ENCODE assay signal across 26 mouse cellular contexts in the genomic region with DNA sequence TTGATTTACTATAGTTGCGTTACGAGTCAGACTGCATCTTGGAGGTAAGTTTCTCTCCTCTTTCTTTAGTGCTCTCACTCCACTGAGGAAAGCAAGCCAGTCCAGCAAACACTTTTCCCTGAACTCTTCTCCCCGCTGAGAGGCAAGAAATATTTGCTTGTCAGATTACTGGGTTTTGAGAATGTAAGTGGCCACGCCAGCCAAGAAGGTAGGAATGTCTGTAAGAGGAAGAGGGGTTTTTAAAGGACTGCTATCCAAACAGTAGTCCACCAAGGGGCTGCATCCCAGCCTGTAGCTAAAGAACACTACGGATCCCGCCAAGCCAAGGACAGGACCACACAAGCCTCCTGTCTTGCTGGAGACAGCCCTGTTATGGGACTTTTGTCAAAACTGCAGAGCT.
A peak's percentile ranks its signal among the peaks of the same experiment; 100 is the strongest.
DNase-seq lines count a peak whose midpoint lies in the region; ATAC-seq and TF ChIP-seq lines count a peak whose summit lies in the region.
"Had no signal": no experiment of that assay in that cellular context is flagged by ENCODE, and none has a peak within 500 bp of the region (broad histone marks: within the 10 kb centered on the region; RNA-seq: fewer than 3 reads in every experiment).

No protein-coding gene starts in this region.

- no peaks in the 10 kb centered on the region for H3K9me3 ChIP-seq in heart, embryonic 13.5 days
- H3K9me3 ChIP-seq in lung, embryonic 14.5 days (ENCODE audit: low read depth, low read length), result no peaks in the 10 kb centered on the region
- H3K9me3 ChIP-seq: G1E; heart, embryonic 10.5 days; liver, embryonic 12.5 days; midbrain, embryonic 12.5 days; neural tube, embryonic 13.5 days had no signal

- no peak overlapping the region for H3K4me2 ChIP-seq in heart, embryonic 13.5 days
- peak overlapping the region; percentile 28; the same call in 1 of the 2 replicates for H3K4me2 ChIP-seq in lung, embryonic 14.5 days
- H3K4me2 ChIP-seq: hindbrain, embryonic 14.5 days; liver, embryonic 12.5 days; midbrain, embryonic 12.5 days; neural tube, embryonic 13.5 days had no signal

- no peak overlapping the region for H3K4me3 ChIP-seq in heart, embryonic 13.5 days
- H3K4me3 ChIP-seq in lung, embryonic 14.5 days (ENCODE audit: low read depth, low read length), result no peak overlapping the region
- H3K4me3 ChIP-seq: heart, embryonic 10.5 days; liver, embryonic 12.5 days; megakaryocyte, embryonic 14.5 days; midbrain, embryonic 12.5 days; neural tube, embryonic 13.5 days had no signal

- TF ChIP-seq CTCF in lung, embryonic 14.5 days (IDR thresholded peaks at IDR 0.05; ENCODE audit: low read depth), result no peak

- intact Hi-C loops in heart, postnatal 14 days (cut with DNase I), result no loop called here

- H3K9ac ChIP-seq in heart, embryonic 13.5 days, result peak overlapping the region; percentile 37; the same call in 1 of the 2 replicates
- H3K9ac ChIP-seq in lung, embryonic 14.5 days, result no peak overlapping the region
- H3K9ac ChIP-seq: hindbrain, embryonic 14.5 days; liver, embryonic 12.5 days; liver, postnatal 0 days; midbrain, embryonic 12.5 days; neural tube, embryonic 13.5 days had no signal

- H3K36me3 ChIP-seq in heart, embryonic 13.5 days, result peaks cover 9% of the 10 kb centered on the region
- H3K36me3 ChIP-seq in lung, embryonic 14.5 days (ENCODE audit: insufficient read depth), result 0 out of 2 replicates have a peak, but pooled peaks cover 3% of the 10 kb centered on the region
- H3K36me3 ChIP-seq: neural tube, embryonic 13.5 days had no signal

- H3K27me3 ChIP-seq in heart, embryonic 13.5 days (replicated peaks), result no peaks in the 10 kb centered on the region
- no peaks in the 10 kb centered on the region for H3K27me3 ChIP-seq in lung, embryonic 14.5 days (ENCODE audit: insufficient read depth, low read length)
- H3K27me3 ChIP-seq: liver, embryonic 12.5 days; megakaryocyte, embryonic 14.5 days; midbrain, embryonic 12.5 days; neural tube, embryonic 13.5 days had no signal

- H3K27ac ChIP-seq in heart, embryonic 13.5 days (replicated peaks), result no peak overlapping the region
- peak overlapping the region; percentile 39 for H3K27ac ChIP-seq in lung, embryonic 14.5 days (ENCODE audit: low read depth)
- H3K27ac ChIP-seq: heart, embryonic 10.5 days; hindbrain, embryonic 14.5 days; liver, embryonic 12.5 days; midbrain, embryonic 12.5 days; neural tube, embryonic 13.5 days had no signal

- DNase-seq in heart, postnatal 14 days, result no peak
- peak; percentile 61 for DNase-seq in lung, embryonic 14.5 days
- no peak for DNase-seq in lung, postnatal 14 days
- DNase-seq in lung, postnatal 10 days, result peak; percentile 38
- no peak for DNase-seq in adrenal gland, postnatal 36 days
- DNase-seq in cerebellum, adult 8-10 months, result no peak
- DNase-seq: adrenal gland, adult 8-10 months; cerebellum, adult 9-11 months; embryo, embryonic 11 days; gastrocnemius, postnatal 14 days; kidney, adult 11 months; kidney, postnatal 10 days; layer of hippocampus, postnatal 36 days; left cerebral cortex, postnatal 4 days; liver, postnatal 0 days; thymus, postnatal 14 days had no signal

- H3K4me1 ChIP-seq in heart, embryonic 13.5 days, result peaks cover 34% of the 10 kb centered on the region
- 0 out of 2 replicates have a peak, but pooled peaks cover 4% of the 10 kb centered on the region for H3K4me1 ChIP-seq in lung, embryonic 14.5 days (ENCODE audit: insufficient read depth)
- H3K4me1 ChIP-seq: liver, embryonic 12.5 days; midbrain, embryonic 12.5 days; neural tube, embryonic 13.5 days had no signal

- 64% methylated on average over 6 of the region's 6 CpGs for WGBS in heart, embryonic 13.5 days
- WGBS in lung, embryonic 14.5 days, result 42% methylated on average over 6 of the region's 6 CpGs

- no peak for ATAC-seq in heart, embryonic 13.5 days (ENCODE audit: extremely low read depth, insufficient number of reproducible peaks, low FRiP score, low TSS enrichment)
- peak; percentile 50; the same call in 1 of the 2 replicates for ATAC-seq in lung, embryonic 14.5 days (ENCODE audit: insufficient read depth)
- ATAC-seq: forebrain, embryonic 14.5 days; inflammation-experienced regulatory T-cells, adult 6 months; liver, embryonic 12.5 days; liver, postnatal 0 days had no signal

Comparison
In these comparisons a context has a peak if more than half of its experiments do, and no peak if none do; other contexts are left out.
1. DNase-seq: peak in lung, embryonic 14.5 days (single experiment) and lung, postnatal 10 days (single experiment); none in heart, postnatal 14 days (0 of 2), lung, postnatal 14 days (single experiment), adrenal gland, postnatal 36 days (0 of 2) and cerebellum, adult 8-10 months (single experiment).